Mouse (Mus musculus): ENCODE measurements at regions not wholly inside any gene's neighbourhood (a gene's known extent, or its start where the extent isn't known, plus 50 kb on each side); places are given as distances from the start of the nearest gene placed in this dataset.

DNA sequence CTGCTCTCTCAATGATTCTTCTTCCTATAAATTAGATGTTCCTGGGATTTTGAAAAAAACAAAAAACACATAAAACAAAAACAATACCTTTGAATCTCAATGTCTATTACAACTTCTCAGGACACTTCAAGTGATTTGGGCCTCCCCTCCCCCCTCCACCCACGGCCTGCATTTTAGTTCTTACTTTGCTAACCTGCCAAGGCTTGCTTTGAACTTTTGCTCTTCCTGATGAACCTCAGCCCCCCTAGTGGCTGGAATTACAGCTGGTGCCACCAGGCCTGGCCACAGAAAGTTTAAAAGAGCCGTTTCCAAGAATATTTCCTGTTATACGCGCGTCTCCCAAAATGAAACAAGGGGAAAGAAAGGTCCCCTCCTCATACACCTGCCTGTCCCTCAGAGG is 253.4 kb downstream of the Ajap1 start:
- no peak overlapping the region for H3K4me3 ChIP-seq (ENCODE audit: low read depth, low read length)
- WGBS: 64% methylated on average over 5 of the region's 5 CpGs
- peaks cover 22% of the 10 kb centered on the region for H3K4me1 ChIP-seq (ENCODE audit: control insufficient read depth, insufficient read depth, insufficient read length, low read length)
- no peak overlapping the region for H3K27ac ChIP-seq (ENCODE audit: insufficient read depth, low read depth, low read length)
- TF ChIP-seq POLR2A (IDR thresholded peaks at IDR 0.05; ENCODE audit: low read depth, low read length): no peak
- no peak for TF ChIP-seq CTCF (IDR thresholded peaks at IDR 0.05; ENCODE audit: extremely low read depth, insufficient read length, insufficient replicate concordance, low read depth, low read length)
- no peaks in the 10 kb centered on the region for H3K27me3 ChIP-seq (ENCODE audit: control insufficient read depth, insufficient read depth, low read length)
- H3K36me3 ChIP-seq (ENCODE audit: control insufficient read depth, insufficient read depth, low read length): no peaks in the 10 kb centered on the region

DNA sequence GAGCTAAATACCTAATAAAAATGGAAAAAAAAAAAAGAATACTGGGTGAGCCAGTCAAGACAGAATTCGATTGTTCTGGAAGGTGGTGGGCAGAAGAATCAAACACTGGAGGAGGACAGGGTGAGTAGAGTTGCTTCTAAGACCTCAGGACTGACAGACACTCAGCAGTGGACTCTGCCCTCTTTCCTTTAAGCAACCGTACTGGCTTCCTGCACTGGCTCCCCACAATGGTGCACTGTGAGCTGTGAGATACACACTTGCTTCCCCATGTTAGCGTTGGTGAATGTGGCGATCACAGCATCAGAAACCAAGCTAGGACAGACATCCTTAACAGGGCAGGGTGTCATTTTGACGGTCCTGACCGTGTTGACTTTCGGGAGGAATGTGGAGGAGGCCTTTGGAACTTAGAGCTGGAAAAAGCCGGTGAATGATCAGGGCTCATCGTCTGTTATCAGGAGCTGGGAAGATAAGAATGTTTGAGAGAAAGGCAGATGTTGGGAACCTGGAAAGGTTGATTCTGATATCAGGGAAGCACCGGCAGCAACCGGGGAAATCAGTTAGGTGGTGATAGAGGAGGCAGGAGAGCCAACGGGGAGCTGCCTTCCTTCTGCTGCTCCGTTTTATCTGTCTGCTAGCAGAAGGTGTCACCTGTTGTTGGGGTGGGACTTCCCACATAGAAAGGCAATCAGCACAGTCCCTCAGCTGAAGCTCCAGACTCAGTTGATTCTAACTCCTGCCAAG is 254.8 kb downstream of the Ajap1 start:
- WGBS: 27% methylated on average over 13 of the region's 13 CpGs
- Histone ChIP-seq H3K36me3 (ENCODE audit: control insufficient read depth, insufficient read depth, low read length) (no peaks in the 10 kb centered on the region), H3K27me3 (ENCODE audit: control insufficient read depth, insufficient read depth, low read length) (no peaks in the 10 kb centered on the region), H3K4me1 (ENCODE audit: control insufficient read depth, insufficient read depth, insufficient read length, low read length) (peaks cover 23% of the 10 kb centered on the region), H3K4me3 (ENCODE audit: low read depth, low read length) (no peak overlapping the region), H3K27ac (ENCODE audit: insufficient read depth, low read depth, low read length) (peak overlapping the region; percentile 54)
- no peak for TF ChIP-seq POLR2A (IDR thresholded peaks at IDR 0.05; ENCODE audit: low read depth, low read length)
- TF ChIP-seq CTCF (IDR thresholded peaks at IDR 0.05; ENCODE audit: extremely low read depth, insufficient read length, insufficient replicate concordance, low read depth, low read length): no peak

DNA sequence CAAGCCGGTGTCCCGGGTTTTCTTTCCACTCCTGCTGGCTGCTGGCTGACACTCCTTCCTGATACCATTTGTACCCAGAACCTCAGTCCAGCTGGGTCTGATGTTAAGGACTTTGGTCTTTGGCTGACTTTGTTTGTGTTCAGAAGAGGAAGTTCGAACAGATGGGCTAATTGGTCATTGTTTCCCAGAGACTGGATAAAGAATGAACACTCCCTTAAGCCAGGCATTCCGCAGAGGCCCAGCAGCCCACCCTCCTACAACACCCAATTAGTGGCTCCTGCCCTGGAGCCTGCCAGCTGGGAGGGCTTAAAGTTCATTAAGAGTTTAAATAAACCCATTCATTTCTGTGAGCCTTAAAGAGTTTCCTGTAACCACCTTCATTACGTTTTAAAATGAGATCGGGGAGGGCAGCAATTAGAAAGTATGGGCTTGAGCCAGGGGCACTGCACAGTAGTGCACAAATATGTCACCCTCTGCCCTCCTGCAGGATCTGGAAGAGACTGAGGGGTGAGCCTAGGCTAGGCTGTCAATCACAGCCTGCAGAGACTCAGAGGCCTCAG is 257.9 kb downstream of the Ajap1 start:
- no peaks in the 10 kb centered on the region for H3K27me3 ChIP-seq (ENCODE audit: control insufficient read depth, insufficient read depth, low read length)

DNA sequence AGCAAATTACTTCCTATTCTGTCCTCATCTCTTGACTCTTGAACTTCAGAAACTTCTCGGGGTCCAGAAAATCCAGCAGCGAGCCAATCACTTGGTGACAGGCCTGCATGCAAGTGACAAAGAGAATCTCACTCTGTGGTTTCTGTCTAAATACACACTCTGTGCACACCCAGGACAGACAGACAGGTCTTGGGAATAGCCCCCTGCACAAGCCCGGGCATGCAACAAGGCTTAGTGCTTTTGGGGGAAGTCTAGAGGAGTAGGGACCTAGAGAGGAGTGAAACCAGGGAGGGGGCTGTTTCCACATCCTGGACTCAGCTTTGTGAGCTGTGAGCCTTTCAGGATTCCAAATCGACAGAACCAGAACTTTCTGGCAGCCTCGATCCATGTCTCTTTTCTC is 259.6 kb downstream of the Ajap1 start:
- no peak for TF ChIP-seq POLR2A (IDR thresholded peaks at IDR 0.05; ENCODE audit: low read depth, low read length)
- no peak for TF ChIP-seq CTCF (IDR thresholded peaks at IDR 0.05; ENCODE audit: extremely low read depth, insufficient read length, insufficient replicate concordance, low read depth, low read length)
- H3K27me3 ChIP-seq (ENCODE audit: control insufficient read depth, insufficient read depth, low read length): no peaks in the 10 kb centered on the region
- H3K4me1 ChIP-seq (ENCODE audit: control insufficient read depth, insufficient read depth, insufficient read length, low read length): peaks cover 22% of the 10 kb centered on the region
- no peak overlapping the region for H3K4me3 ChIP-seq (ENCODE audit: low read depth, low read length)
- no peak overlapping the region for H3K27ac ChIP-seq (ENCODE audit: insufficient read depth, low read depth, low read length)
- WGBS: 64% methylated on average over 5 of the region's 5 CpGs
- H3K36me3 ChIP-seq (ENCODE audit: control insufficient read depth, insufficient read depth, low read length): no peaks in the 10 kb centered on the region

More for the DNA sequence above, 257.9 kb downstream of the Ajap1 start:
- TF ChIP-seq POLR2A (IDR thresholded peaks at IDR 0.05; ENCODE audit: low read depth, low read length) (no peak), CTCF (IDR thresholded peaks at IDR 0.05; ENCODE audit: extremely low read depth, insufficient read length, insufficient replicate concordance, low read depth, low read length) (no peak)
- peaks cover 27% of the 10 kb centered on the region for H3K4me1 ChIP-seq (ENCODE audit: control insufficient read depth, insufficient read depth, insufficient read length, low read length)
- WGBS: 8% methylated on average over 6 of the region's 6 CpGs
- no peaks in the 10 kb centered on the region for H3K36me3 ChIP-seq (ENCODE audit: control insufficient read depth, insufficient read depth, low read length)
- peak overlapping the region; percentile 68 for H3K27ac ChIP-seq (ENCODE audit: insufficient read depth, low read depth, low read length)
- H3K4me3 ChIP-seq (ENCODE audit: low read depth, low read length): no peak overlapping the region

DNA sequence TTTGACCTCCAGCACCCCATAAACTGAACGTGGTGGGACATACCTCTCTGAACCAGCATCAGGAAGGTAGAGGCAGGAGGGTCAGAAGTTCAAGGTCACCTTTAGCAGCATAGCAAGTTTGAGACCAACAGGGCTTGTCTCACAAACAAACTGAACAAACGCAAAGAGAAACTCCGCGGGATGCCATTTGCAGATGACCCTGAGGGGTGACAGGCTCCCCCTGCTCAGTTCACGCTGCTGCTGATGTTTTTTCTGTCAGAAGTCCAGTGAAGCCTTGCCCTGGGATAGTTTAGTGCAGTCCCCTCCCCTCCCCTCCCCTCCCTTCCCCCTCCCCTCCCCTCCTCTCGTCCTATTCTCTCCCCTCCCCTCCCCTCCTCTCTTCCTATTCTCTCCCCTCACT is 262.1 kb downstream of the Ajap1 start:
- Histone ChIP-seq H3K27me3 (ENCODE audit: control insufficient read depth, insufficient read depth, low read length) (no peaks in the 10 kb centered on the region), H3K27ac (ENCODE audit: insufficient read depth, low read depth, low read length) (no peak overlapping the region), H3K4me1 (ENCODE audit: control insufficient read depth, insufficient read depth, insufficient read length, low read length) (peaks cover 14% of the 10 kb centered on the region), H3K36me3 (ENCODE audit: control insufficient read depth, insufficient read depth, low read length) (no peaks in the 10 kb centered on the region), H3K4me3 (ENCODE audit: low read depth, low read length) (no peak overlapping the region)
- TF ChIP-seq CTCF (IDR thresholded peaks at IDR 0.05; ENCODE audit: extremely low read depth, insufficient read length, insufficient replicate concordance, low read depth, low read length): no peak
- TF ChIP-seq POLR2A (IDR thresholded peaks at IDR 0.05; ENCODE audit: low read depth, low read length): no peak
- 51% methylated on average over 5 of the region's 6 CpGs for WGBS

DNA sequence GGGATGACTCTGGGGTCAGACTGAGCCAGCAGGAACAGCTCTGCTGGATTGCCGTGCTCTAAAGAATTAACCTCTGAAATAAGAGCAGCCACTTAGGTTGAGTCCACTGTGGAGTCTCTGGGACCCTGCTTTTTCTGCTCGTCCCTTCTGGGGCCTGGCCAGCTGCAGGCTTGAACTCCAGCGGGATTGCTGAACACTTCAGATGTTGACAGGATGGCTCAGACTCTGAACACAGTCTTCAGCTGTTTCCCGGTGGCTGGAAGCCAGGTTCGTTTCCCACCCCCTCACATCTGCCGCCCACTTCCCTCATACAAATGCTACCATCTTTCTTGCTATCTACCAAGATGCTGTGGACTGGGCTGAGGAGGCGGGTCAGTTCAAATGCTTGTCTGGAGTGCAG is 262.5 kb downstream of the Ajap1 start:
- Histone ChIP-seq H3K4me3 (ENCODE audit: low read depth, low read length) (no peak overlapping the region), H3K4me1 (ENCODE audit: control insufficient read depth, insufficient read depth, insufficient read length, low read length) (peaks cover 14% of the 10 kb centered on the region), H3K36me3 (ENCODE audit: control insufficient read depth, insufficient read depth, low read length) (no peaks in the 10 kb centered on the region), H3K27ac (ENCODE audit: insufficient read depth, low read depth, low read length) (no peak overlapping the region), H3K27me3 (ENCODE audit: control insufficient read depth, insufficient read depth, low read length) (no peaks in the 10 kb centered on the region)
- TF ChIP-seq POLR2A (IDR thresholded peaks at IDR 0.05; ENCODE audit: low read depth, low read length) (no peak), CTCF (IDR thresholded peaks at IDR 0.05; ENCODE audit: extremely low read depth, insufficient read length, insufficient replicate concordance, low read depth, low read length) (no peak)
- 29% methylated on average over 7 of the region's 7 CpGs for WGBS

DNA sequence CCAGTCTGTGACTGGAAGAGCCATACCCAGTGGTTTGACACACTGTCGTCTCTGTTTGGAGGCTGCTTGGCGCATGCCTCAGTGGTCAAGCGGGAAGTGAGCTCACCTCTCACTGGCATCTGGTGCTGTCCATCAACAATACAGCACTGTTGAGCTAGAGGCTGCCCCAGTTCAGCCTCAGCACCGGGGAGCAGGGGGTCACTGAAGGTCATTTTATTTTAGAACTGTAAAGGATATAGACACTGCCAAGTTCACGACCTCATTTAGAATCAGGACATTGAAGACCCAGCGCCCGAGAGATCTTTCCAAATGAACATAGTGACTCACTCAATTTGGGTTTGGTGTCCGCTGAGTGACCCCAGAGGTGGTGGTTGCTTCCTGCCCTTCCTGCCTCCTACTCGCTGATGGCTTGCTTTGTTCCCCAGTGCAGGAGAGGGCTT is 265.1 kb downstream of the Ajap1 start:
- peaks cover 6% of the 10 kb centered on the region; the same call in 1 of the 2 replicates for H3K4me1 ChIP-seq (ENCODE audit: control insufficient read depth, insufficient read depth, insufficient read length, low read length)

More for the DNA sequence above, 265.1 kb downstream of the Ajap1 start:
- no peaks in the 10 kb centered on the region for H3K36me3 ChIP-seq (ENCODE audit: control insufficient read depth, insufficient read depth, low read length)
- TF ChIP-seq POLR2A (IDR thresholded peaks at IDR 0.05; ENCODE audit: low read depth, low read length): no peak
- TF ChIP-seq CTCF (IDR thresholded peaks at IDR 0.05; ENCODE audit: extremely low read depth, insufficient read length, insufficient replicate concordance, low read depth, low read length): no peak
- no peak overlapping the region for H3K27ac ChIP-seq (ENCODE audit: insufficient read depth, low read depth, low read length)
- H3K27me3 ChIP-seq (ENCODE audit: control insufficient read depth, insufficient read depth, low read length): no peaks in the 10 kb centered on the region
- H3K4me3 ChIP-seq (ENCODE audit: low read depth, low read length): no peak overlapping the region
- WGBS: 68% methylated on average over 9 of the region's 9 CpGs
